Mouse (Mus musculus) hindbrain, embryonic 14.5 days (tissue): ENCODE results near the gene Creld1. TPM values are rescaled to one million over a fixed set of nuclear protein-coding genes. Genes with fewer than 3 reads are reported as not detected.

Experiments
- microRNA-seq: library from miRNA; unstranded; fragments of <30 nt; microRNA quantifications from one replicate; pipeline ENCODE4, GENCODE M21; 2016
- polyA plus RNA-seq: library from polyadenylated mRNA; unstranded; fragments of >200 nt; fragmentation: Nextera tagmentation; extraction: Ambion mirVana; gene quantifications from 2 replicates; pipeline ENCODE4 v1.2.1, GENCODE M21; 2014

The Creld1 gene
- polyA plus RNA-seq, 1 experiment from 2014 or later: 61.5 TPM

Small RNA genes within 50 kb of the gene (microRNA-seq; reads per million reads assigned to microRNA genes)
- gene Gm23365: not detected

Other genes starting within 250 kb of the Creld1 start
- gene Mtmr14, start 245.5 kb upstream of the Creld1 start, polyA plus RNA-seq: 36.3 and 36.7 TPM in 2 replicates
- gene Cpne9, start 201.0 kb upstream of the Creld1 start, polyA plus RNA-seq: 2.4 and 5.0 TPM in 2 replicates
- gene Brpf1, start 176.2 kb upstream of the Creld1 start, polyA plus RNA-seq: 17.5 and 18.1 TPM in 2 replicates
- 8.4 and 9.0 TPM in 2 replicates for gene Ogg1, start 156.3 kb upstream of the Creld1 start, polyA plus RNA-seq
- 111 and 123 TPM in 2 replicates for gene Camk1, start 139.3 kb upstream of the Creld1 start, polyA plus RNA-seq
- gene Tada3, start 105.4 kb upstream of the Creld1 start, polyA plus RNA-seq: 62.6 and 67.0 TPM in 2 replicates
- 231 and 235 TPM in 2 replicates for gene Arpc4, start 105.2 kb upstream of the Creld1 start, polyA plus RNA-seq
- gene Ttll3, start 94.0 kb upstream of the Creld1 start, polyA plus RNA-seq: 7.0 and 8.1 TPM in 2 replicates
- gene Rpusd3, start 64.0 kb upstream of the Creld1 start, polyA plus RNA-seq: 15.0 and 19.0 TPM in 2 replicates
- gene Cidec, start 47.5 kb upstream of the Creld1 start, polyA plus RNA-seq: not detected in 2 replicates
- 87.9 and 88.5 TPM in 2 replicates for gene Jagn1, start 40.7 kb upstream of the Creld1 start, polyA plus RNA-seq
- 0.27 and 0.31 TPM in 2 replicates for gene Il17re, start 24.8 kb upstream of the Creld1 start, polyA plus RNA-seq
- 2.4 and 3.0 TPM in 2 replicates for gene Il17rc, start 11.9 kb upstream of the Creld1 start, polyA plus RNA-seq
- 10.5 and 10.7 TPM in 2 replicates for gene Prrt3, start 18.6 kb downstream of the Creld1 start, polyA plus RNA-seq
- 107 and 119 TPM in 2 replicates for gene Emc3, start 48.4 kb downstream of the Creld1 start, polyA plus RNA-seq
- gene Fancd2, start 48.4 kb downstream of the Creld1 start, polyA plus RNA-seq: 2.1 and 2.5 TPM in 2 replicates
- gene Fancd2os, start 117.4 kb downstream of the Creld1 start, polyA plus RNA-seq: not detected in 2 replicates
- 261 and 267 TPM in 2 replicates for gene Brk1, start 121.5 kb downstream of the Creld1 start, polyA plus RNA-seq
- 86.5 and 96.9 TPM in 2 replicates for gene Vhl, start 140.7 kb downstream of the Creld1 start, polyA plus RNA-seq
- gene Irak2, start 155.2 kb downstream of the Creld1 start, polyA plus RNA-seq: 0.95 and 1.4 TPM in 2 replicates
- 2.2 and 2.4 TPM in 2 replicates for gene Tatdn2, start 213.8 kb downstream of the Creld1 start, polyA plus RNA-seq
- gene Ghrl, start 236.6 kb downstream of the Creld1 start, polyA plus RNA-seq: 1.1 and 1.2 TPM in 2 replicates